Mouse (Mus musculus) thymus, adult 2 months (tissue): ENCODE results near the gene Cyth2.

ENCODE experiments used
- CTCF ChIP-seq: fragments of 200-500 bp; IDR thresholded peaks from 2 replicates; pipeline ENCODE4 v1.5.1; 2012; ENCODE audit warnings: mild to moderate bottlenecking, control low read depth, low read length, moderate library complexity, borderline replicate concordance; ENCODE audit not compliant: control insufficient read depth, poor library complexity, insufficient read depth; ENCODE audit errors: extremely low read depth
- POLR2A ChIP-seq: fragments of 200-500 bp; IDR thresholded peaks from 2 replicates; pipeline ENCODE4 v1.6.1; 2012; ENCODE audit warnings: mild to moderate bottlenecking, low read length, control low read depth, moderate library complexity; ENCODE audit not compliant: control insufficient read depth, poor library complexity, insufficient read depth; ENCODE audit errors: extremely low read depth

DNA sequence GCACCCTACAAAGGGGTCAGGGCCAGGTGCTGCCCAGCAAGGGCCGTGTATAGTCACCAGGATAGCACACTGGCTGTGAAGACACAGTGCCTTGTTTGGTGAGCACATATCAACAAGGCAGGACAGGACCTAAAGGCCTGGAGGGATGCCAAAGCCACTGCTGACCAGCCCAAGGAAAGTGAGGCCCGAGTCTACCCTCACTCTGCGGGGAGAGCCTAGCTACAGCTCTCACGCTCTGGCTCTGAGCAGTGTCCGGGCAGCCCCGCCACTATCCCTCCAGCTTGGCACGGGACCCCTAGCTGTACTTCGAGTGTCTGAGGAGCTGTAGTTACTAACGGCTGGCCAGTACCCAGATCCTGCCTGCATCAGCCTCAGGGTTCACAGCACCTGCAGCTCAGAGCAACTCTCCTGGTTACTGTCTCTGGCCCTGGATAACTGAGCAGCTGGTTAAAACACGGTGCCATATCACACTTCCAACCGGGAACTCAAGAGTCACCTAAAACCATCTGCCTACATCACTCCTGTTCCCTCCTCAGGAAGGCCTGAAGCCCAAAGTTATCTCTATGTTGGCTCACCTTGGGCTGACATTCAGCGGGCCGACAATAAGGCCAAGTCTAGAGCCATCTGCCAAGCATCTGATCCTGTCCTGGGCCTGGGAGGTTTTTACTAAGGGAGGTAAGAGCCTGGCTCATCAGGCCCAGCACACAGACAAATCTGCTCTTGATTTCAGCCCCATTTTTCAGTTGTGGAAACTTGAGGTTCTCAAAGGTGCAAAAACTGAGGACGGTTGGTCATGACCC is 4.9 kb downstream of the Cyth2 start:
- TF ChIP-seq POLR2A = no peak
- TF ChIP-seq CTCF = no peak
